Mouse (Mus musculus) neural tube, embryonic 11.5 days (tissue): ENCODE results near the gene Utrn. TPM values are rescaled to one million over a fixed set of nuclear protein-coding genes. Genes with fewer than 3 reads are reported as not detected.

Experiments
- ATAC-seq: fragments of 200-750 bp; cut with Nextera tagmentation; 2 replicates; pipeline ENCODE4 v1.8.0; 2017; ENCODE audit warnings: moderate number of reproducible peaks, mild to moderate bottlenecking, moderate TSS enrichment, moderate library complexity; ENCODE audit not compliant: insufficient read depth, low FRiP score, low TSS enrichment
- DNase-seq: peaks from one replicate; pipeline ENCODE4 v3.0.0-alpha.2; 2015; ENCODE audit warnings: low spot score
- H3K27ac ChIP-seq: fragments of 300-500 bp; sonication (generic); 2 replicates; pipeline ENCODE4 v1.5.1; 2014; ENCODE audit warnings: low read depth, mild to moderate bottlenecking, low read length
- H3K27me3 ChIP-seq: fragments of 300-500 bp; sonication (generic); 2 replicates; pipeline ENCODE4 v1.6.1; 2014; ENCODE audit warnings: mild to moderate bottlenecking, low read length, mixed read lengths; ENCODE audit not compliant: control insufficient read depth, insufficient read depth
- H3K36me3 ChIP-seq: fragments of 300-500 bp; sonication (generic); 2 replicates; pipeline ENCODE4 v1.6.1; 2014; ENCODE audit warnings: mild to moderate bottlenecking, low read length, moderate library complexity, mixed read lengths; ENCODE audit not compliant: control insufficient read depth, insufficient read depth
- H3K4me1 ChIP-seq: fragments of 300-500 bp; sonication (generic); 2 replicates; pipeline ENCODE4 v1.6.1; 2014; ENCODE audit warnings: low read length, mixed read lengths; ENCODE audit not compliant: control insufficient read depth, insufficient read depth
- H3K4me2 ChIP-seq: fragments of 300-500 bp; sonication (generic); 2 replicates; pipeline ENCODE4 v1.6.1; 2014; ENCODE audit warnings: low read depth, mild to moderate bottlenecking, moderate library complexity
- H3K4me3 ChIP-seq: fragments of 300-500 bp; sonication (generic); 2 replicates; pipeline ENCODE4 v1.5.1; 2014; ENCODE audit warnings: low read depth, low read length
- H3K9ac ChIP-seq: fragments of 300-500 bp; sonication (generic); 2 replicates; pipeline ENCODE4 v1.6.1; 2014; ENCODE audit warnings: mild to moderate bottlenecking, low read length
- H3K9me3 ChIP-seq: fragments of 300-500 bp; sonication (generic); 2 replicates; pipeline ENCODE4 v1.6.1; 2016; ENCODE audit warnings: low read length; ENCODE audit not compliant: control insufficient read depth
- WGBS: fragments of 180-500 bp; shearing (Covaris S2); extraction: QIAGEN DNeasy Blood & Tissue Kit; methylation state at CpG from one replicate; pipeline ENCODE4 v1.1.7; 2014; 5-methylcytosine and 5-hydroxymethylcytosine counted together
- polyA plus RNA-seq: library from polyadenylated mRNA; unstranded; fragments of >200 nt; fragmentation: Nextera tagmentation; extraction: Ambion mirVana; gene quantifications from 2 replicates; pipeline ENCODE4 v1.2.1, GENCODE M21; 2014

Utrn gene
- polyA plus RNA-seq, 1 experiment from 2014 or later: 47.4 TPM

DNA sequence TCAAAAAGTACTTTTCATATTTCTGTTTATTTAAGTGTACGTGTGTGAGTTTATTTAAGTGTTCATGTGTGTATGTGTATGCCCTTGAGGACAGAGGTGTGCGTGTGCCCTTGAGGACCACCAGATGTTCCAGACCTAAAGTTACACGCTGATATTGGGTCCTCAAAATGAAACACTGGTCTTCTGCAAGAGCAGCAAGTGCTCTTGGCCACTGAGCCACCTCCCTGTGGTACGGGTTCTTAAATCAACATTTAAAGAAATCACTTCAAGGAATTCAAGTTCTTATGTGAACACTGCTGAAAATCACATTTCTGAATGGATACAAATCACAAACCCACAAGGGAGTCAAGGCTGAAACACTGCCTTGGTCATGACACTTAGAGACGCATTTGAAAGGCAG, 195.9 kb downstream of the Utrn start:
- H3K36me3 ChIP-seq: no peaks in the 10 kb centered on the region
- no peak overlapping the region for H3K4me2 ChIP-seq
- ATAC-seq (no peak), DNase-seq (no peak)
- no peak overlapping the region for H3K27ac ChIP-seq
- WGBS: 90% methylated on average over 5 of the region's 5 CpGs
- no peaks in the 10 kb centered on the region for H3K4me1 ChIP-seq
- no peaks in the 10 kb centered on the region for H3K9me3 ChIP-seq
- H3K27me3 ChIP-seq: no peaks in the 10 kb centered on the region
- H3K4me3 ChIP-seq: no peak overlapping the region
- H3K9ac ChIP-seq: no peak overlapping the region

DNA sequence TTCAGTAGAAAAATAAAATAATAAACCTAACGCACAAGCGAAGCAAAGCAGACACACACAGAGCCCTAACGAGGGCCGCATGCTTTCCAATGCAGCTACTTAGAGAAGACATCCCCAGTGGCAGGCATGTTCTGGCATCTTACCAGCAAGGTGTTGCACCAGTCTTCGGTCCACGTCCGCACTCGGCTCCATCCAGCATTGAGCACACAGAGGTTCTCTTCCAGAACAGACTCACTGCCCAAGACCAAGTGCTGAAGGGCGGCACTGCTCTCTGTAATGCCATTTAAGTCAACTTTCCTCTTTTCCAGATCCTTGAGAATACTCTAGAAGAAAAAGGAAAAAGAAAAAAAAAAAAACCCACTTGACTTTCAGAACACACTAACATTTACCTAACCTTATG, 197.6 kb downstream of the Utrn start:
- Histone ChIP-seq H3K4me1 (no peaks in the 10 kb centered on the region), H3K9me3 (no peaks in the 10 kb centered on the region), H3K4me2 (no peak overlapping the region), H3K9ac (no peak overlapping the region), H3K27ac (no peak overlapping the region), H3K27me3 (no peaks in the 10 kb centered on the region), H3K36me3 (no peaks in the 10 kb centered on the region), H3K4me3 (no peak overlapping the region)
- no peak for DNase-seq
- ATAC-seq: no peak
- WGBS: 94% methylated on average over 9 of the region's 9 CpGs

DNA sequence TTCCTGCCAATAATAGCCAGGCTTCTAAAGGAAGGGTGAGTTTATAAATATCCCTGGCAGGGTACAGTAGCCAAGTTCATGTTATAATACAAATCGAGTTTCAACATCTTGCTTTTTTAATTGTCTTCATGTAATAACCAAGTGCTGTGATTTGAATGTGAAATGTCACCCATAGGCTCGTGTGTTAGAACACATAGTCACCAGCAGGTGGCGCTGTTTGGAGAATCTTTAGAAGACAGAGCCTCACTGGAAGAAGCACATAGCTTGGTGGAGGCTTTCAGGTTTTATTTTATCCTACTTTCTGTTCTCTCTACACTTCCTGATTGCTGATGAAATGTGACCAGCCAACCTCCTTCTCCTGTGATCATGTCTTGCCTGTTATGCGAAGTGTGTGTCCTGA, 207.1 kb downstream of the Utrn start:
- no peak overlapping the region for H3K27ac ChIP-seq
- ATAC-seq (no peak), DNase-seq (no peak)
- no peak overlapping the region for H3K4me3 ChIP-seq
- H3K4me1 ChIP-seq: no peaks in the 10 kb centered on the region
- peaks cover 3% of the 10 kb centered on the region; the same call in 1 of the 2 replicates for H3K36me3 ChIP-seq
- H3K9ac ChIP-seq: no peak overlapping the region
- peaks cover 3% of the 10 kb centered on the region for H3K9me3 ChIP-seq
- H3K4me2 ChIP-seq: no peak overlapping the region
- H3K27me3 ChIP-seq: no peaks in the 10 kb centered on the region
- WGBS: 93% methylated on average over 4 of the region's 4 CpGs

DNA sequence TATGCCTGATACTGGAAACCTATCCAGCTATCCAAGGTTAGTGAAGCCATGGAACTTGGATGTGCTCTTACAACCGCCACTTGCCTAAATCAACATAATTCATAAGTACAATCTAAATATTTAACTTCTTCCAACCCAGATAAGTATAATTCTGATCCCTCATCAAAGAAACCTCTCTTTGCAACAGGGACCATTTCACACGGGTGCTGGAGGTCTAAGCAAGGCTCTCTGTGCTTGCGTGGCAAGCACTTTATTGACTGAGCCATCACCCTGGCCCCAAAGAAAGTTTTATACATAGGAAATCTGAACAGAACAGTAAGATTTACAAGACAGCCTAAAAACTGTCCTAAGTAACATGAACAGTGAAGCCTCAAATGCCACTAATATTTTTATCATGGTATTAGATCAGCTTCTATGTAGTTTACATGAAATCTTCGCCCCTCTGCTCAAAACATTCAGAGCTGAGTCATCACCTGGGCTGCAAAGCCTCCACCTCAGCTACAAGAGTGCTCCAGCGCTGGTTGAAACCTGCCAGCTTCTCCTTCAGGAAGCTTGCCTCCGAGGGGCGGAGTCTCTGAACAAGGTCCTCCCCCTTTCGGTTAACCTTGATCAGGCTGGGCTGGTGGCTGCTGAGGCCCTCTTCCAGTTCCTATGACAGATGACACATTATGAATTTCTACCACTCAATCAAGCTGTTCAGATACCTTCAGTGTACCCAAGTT, 211.0 kb downstream of the Utrn start:
- Histone ChIP-seq H3K4me3 (no peak overlapping the region), H3K4me1 (no peaks in the 10 kb centered on the region), H3K27me3 (no peaks in the 10 kb centered on the region), H3K36me3 (peaks cover 3% of the 10 kb centered on the region; the same call in 1 of the 2 replicates), H3K27ac (no peak overlapping the region), H3K9ac (no peak overlapping the region), H3K9me3 (peaks cover 3% of the 10 kb centered on the region), H3K4me2 (no peak overlapping the region)
- DNase-seq (no peak), ATAC-seq (no peak)
- WGBS: 81% methylated on average over 8 of the region's 8 CpGs

DNA sequence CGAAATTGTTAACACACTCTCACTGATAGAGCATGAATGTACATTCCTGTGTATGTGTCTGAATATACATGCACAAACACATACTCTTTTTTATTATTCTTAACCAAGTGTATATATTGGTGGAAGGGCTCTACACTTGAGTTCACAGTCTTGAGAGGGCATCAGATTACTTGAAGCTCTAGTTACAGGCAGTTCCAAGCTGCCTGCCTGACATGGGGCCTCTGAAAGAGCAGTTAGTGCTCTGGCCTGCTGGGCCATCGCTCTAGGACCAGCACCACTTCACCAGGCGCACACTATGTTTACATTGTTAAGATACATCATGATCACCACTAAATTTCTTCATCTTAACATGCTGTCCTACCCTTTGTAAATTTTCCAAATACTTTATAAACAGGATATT, 216.2 kb downstream of the Utrn start:
- Histone ChIP-seq H3K9me3 (no peaks in the 10 kb centered on the region), H3K4me3 (no peak overlapping the region), H3K4me2 (no peak overlapping the region), H3K27ac (no peak overlapping the region), H3K27me3 (no peaks in the 10 kb centered on the region), H3K4me1 (no peaks in the 10 kb centered on the region), H3K9ac (no peak overlapping the region), H3K36me3 (no peaks in the 10 kb centered on the region)
- DNase-seq (no peak), ATAC-seq (no peak)
- 79% methylated on average over 3 of the region's 3 CpGs for WGBS

DNA sequence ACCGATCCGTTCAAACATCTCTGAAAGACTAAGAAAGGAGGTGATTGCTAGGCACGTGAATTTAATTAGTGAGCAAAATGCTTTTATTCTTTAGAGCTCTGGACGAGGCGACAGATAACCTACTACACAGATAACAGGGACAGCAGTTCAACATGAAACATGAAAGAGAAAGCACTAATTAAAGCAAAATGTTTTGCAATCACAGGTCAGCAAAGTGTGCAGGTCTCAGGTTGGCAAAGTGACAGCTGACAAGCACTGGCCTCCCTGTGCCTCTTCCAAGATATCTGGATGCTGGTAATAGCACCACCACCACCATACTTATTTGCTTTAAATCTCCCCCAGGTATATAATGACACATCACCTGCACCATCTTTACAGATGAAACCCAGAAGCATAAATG, 223.0 kb downstream of the Utrn start:
- no peaks in the 10 kb centered on the region for H3K4me1 ChIP-seq

DNA sequence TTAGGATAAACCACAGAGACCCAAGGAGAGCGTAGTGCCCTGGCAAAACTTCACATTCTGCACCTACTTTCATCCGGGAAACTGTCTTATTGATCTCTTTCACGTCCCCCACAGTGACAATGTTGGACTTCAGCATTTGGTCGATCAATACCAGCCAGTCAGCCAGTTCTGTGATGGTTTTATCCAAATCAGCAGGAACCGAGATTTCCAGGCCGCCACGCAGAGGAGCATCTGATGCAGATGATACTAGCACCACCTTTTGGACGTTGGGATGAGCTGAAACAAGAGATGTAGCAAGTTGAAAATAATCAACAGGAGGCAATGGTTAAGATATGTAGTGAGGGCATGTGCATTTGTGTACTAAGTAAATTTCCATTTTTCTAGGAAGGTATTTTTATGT, 225.8 kb downstream of the Utrn start:
- no peak for ATAC-seq
- H3K4me2 ChIP-seq: no peak overlapping the region
- 78% methylated on average over 8 of the region's 8 CpGs for WGBS
- H3K4me3 ChIP-seq: no peak overlapping the region
- H3K9ac ChIP-seq: no peak overlapping the region
- no peak for DNase-seq
- no peaks in the 10 kb centered on the region for H3K27me3 ChIP-seq
- H3K36me3 ChIP-seq: no peaks in the 10 kb centered on the region
- no peaks in the 10 kb centered on the region for H3K9me3 ChIP-seq
- no peak overlapping the region for H3K27ac ChIP-seq
- H3K4me1 ChIP-seq: no peaks in the 10 kb centered on the region

More for the DNA sequence above, 223.0 kb downstream of the Utrn start:
- H3K4me3 ChIP-seq: no peak overlapping the region
- H3K27ac ChIP-seq: no peak overlapping the region
- no peak overlapping the region for H3K4me2 ChIP-seq
- no peak overlapping the region for H3K9ac ChIP-seq
- ATAC-seq (no peak), DNase-seq (no peak)
- H3K36me3 ChIP-seq: no peaks in the 10 kb centered on the region
- no peaks in the 10 kb centered on the region for H3K27me3 ChIP-seq
- no peaks in the 10 kb centered on the region for H3K9me3 ChIP-seq
- 88% methylated on average over 5 of the region's 5 CpGs for WGBS

DNA sequence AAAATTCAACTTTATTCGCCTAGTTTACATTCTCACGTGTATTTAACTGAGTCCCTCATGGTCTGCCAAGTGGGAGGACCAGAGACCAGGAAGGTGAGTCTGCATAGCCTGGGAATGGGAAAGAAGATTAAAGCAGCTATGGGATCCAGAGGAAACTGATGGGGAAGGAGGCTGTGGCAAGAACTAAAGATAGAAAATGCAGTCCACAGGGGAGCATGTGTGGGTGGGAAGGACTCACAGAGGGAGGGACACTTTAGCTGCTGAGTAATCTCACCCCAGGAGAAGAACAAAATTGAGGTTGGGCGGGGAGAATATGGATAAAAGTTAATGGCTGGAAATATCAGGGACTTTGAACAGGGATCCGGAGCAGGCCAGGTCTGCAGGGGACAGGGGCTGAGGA, 229.5 kb downstream of the Utrn start:
- no peaks in the 10 kb centered on the region for H3K36me3 ChIP-seq
- H3K4me3 ChIP-seq: no peak overlapping the region
- no peaks in the 10 kb centered on the region for H3K27me3 ChIP-seq
- H3K4me2 ChIP-seq: no peak overlapping the region
- no peak overlapping the region for H3K9ac ChIP-seq
- H3K9me3 ChIP-seq: no peaks in the 10 kb centered on the region
- no peak overlapping the region for H3K27ac ChIP-seq
- no peak for DNase-seq
- WGBS: 93% methylated on average over 4 of the region's 4 CpGs
- no peaks in the 10 kb centered on the region for H3K4me1 ChIP-seq
- ATAC-seq: no peak

DNA sequence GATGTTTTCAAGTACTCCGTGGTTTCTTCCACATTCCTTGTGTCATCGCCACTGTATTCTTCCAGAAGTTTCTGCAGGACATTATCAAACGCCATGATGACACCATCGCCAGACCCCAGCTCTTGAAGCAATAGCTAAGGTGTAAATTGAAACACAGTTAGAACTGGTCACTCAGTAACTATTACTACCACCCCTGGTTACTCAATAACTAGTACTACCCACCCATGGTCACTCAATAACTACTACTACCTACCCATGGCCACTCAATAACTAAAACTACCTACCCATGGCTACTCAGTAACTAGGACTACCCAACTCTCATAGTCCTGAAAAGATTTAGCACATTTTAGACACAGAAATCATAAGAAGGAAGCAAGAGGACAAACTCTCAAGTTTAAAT, 235.2 kb downstream of the Utrn start:
- Histone ChIP-seq H3K36me3 (no peaks in the 10 kb centered on the region), H3K9me3 (no peaks in the 10 kb centered on the region), H3K9ac (no peak overlapping the region), H3K27ac (no peak overlapping the region), H3K4me1 (no peaks in the 10 kb centered on the region), H3K27me3 (no peaks in the 10 kb centered on the region), H3K4me3 (no peak overlapping the region), H3K4me2 (no peak overlapping the region)
- ATAC-seq: no peak
- 87% methylated on average over 4 of the region's 4 CpGs for WGBS
- no peak for DNase-seq
